Mouse (Mus musculus): ENCODE measurements at regions not wholly inside any gene's neighbourhood (a gene's known extent, or its start where the extent isn't known, plus 50 kb on each side); places are given as distances from the start of the nearest gene placed in this dataset.

DNA sequence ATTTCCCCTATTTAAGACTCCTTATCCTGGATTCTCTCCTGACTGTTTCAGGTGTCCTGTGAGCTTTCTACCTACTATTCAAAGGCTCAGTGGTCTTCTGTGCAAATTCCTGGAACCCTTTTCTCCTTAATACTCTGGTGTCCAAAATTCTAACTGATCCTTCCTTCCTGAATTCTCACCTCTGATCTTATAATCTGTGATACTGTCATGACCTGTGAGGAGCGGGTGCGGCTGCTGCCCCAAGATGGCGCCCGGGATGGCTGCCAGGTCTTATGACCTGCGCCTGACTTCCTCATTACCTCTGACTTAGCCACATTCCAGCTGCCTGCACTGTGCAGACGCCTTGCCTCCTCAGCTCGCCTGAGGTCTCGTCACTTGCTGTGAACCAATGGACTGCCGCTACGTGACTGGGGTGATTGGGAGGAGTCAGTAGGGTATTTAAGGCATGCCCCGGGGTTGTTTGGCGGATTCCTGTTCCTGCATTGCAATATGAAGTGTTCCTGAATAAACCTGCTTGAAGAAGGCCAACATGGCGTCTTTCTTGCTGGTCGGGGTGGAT lies 131.2 kb downstream of the Ptbp2 start:
- 95% methylated on average over 14 of the region's 14 CpGs for WGBS
- Histone ChIP-seq H3K4me2 (ENCODE audit: low read depth, low read length) (no peak overlapping the region), H3K4me3 (replicated peaks; ENCODE audit: low read length) (no peak overlapping the region)

DNA sequence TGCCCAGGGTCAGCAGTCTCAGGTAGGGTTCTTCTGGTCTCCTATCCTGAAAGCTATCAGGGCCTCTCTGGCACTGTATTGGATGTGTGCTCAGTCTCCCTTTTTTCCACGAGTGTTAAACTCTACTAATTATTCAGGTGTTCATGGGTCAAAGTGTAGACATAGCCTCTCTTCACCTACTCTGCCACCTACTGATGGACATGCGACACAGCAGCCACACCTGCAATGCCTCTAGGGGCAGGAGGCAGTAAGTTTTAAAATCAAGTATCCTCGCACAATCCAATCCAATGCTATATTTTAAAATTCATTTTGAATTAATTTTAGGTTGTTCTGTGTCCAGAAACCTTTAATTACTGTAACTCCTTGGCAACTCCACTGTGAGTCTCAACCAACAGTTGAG lies 145.6 kb downstream of the Ptbp2 start:
- no peaks in the 10 kb centered on the region for H3K36me3 ChIP-seq (ENCODE audit: control insufficient read depth, insufficient read depth, low read length)
- no peak overlapping the region for H3K4me2 ChIP-seq (ENCODE audit: low read depth, low read length)
- H3K9me3 ChIP-seq (replicated peaks; ENCODE audit: control insufficient read depth, low read length) = no peaks in the 10 kb centered on the region
- no peak overlapping the region for H3K9ac ChIP-seq (ENCODE audit: low read length)
- H3K27ac ChIP-seq (ENCODE audit: low read length) = no peak overlapping the region
- H3K27me3 ChIP-seq (ENCODE audit: control insufficient read depth, insufficient read depth, low read length) = no peaks in the 10 kb centered on the region
- no peak overlapping the region for H3K4me3 ChIP-seq (replicated peaks; ENCODE audit: low read length)
- no peaks in the 10 kb centered on the region for H3K4me1 ChIP-seq (ENCODE audit: control insufficient read depth, insufficient read depth, low read length)
- ATAC-seq (ENCODE audit: insufficient read depth, low FRiP score) = no peak
- 53% methylated on average over 3 of the region's 3 CpGs for WGBS

More for the DNA sequence above, 131.2 kb downstream of the Ptbp2 start:
- Histone ChIP-seq H3K4me1 (ENCODE audit: control insufficient read depth, insufficient read depth, low read length) (no peaks in the 10 kb centered on the region), H3K27me3 (ENCODE audit: control insufficient read depth, insufficient read depth, low read length) (no peaks in the 10 kb centered on the region), H3K9ac (ENCODE audit: low read length) (no peak overlapping the region), H3K27ac (ENCODE audit: low read length) (no peak overlapping the region), H3K9me3 (replicated peaks; ENCODE audit: control insufficient read depth, low read length) (no peaks in the 10 kb centered on the region), H3K36me3 (ENCODE audit: control insufficient read depth, insufficient read depth, low read length) (no peaks in the 10 kb centered on the region)
- ATAC-seq (ENCODE audit: insufficient read depth, low FRiP score) = no peak

DNA sequence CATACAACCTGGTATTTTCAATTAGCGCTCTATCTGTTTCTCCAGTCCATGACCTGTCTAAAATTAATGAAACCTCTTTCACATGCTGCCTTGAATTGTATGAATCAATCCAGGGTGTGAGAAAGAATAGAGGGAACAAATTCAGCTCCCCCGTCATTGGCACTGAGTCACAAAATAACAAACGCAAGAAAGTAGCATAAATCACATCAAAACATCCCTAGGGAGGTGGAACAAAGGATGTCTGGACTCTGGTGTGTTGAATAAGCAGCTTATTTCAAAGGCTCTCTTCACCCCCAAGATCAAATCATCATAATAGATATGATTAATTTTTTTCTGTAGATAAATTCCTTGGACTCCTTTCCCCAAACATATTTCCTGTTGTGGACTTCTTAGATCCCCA lies 148.6 kb downstream of the Ptbp2 start:
- Histone ChIP-seq H3K4me2 (ENCODE audit: low read depth, low read length) (no peak overlapping the region), H3K27ac (ENCODE audit: low read length) (no peak overlapping the region), H3K4me3 (replicated peaks; ENCODE audit: low read length) (no peak overlapping the region), H3K9ac (ENCODE audit: low read length) (no peak overlapping the region), H3K9me3 (replicated peaks; ENCODE audit: control insufficient read depth, low read length) (no peaks in the 10 kb centered on the region), H3K36me3 (ENCODE audit: control insufficient read depth, insufficient read depth, low read length) (no peaks in the 10 kb centered on the region), H3K27me3 (ENCODE audit: control insufficient read depth, insufficient read depth, low read length) (no peaks in the 10 kb centered on the region), H3K4me1 (ENCODE audit: control insufficient read depth, insufficient read depth, low read length) (no peaks in the 10 kb centered on the region)
- ATAC-seq (ENCODE audit: insufficient read depth, low FRiP score) = no peak
- 60% methylated on average over 3 of the region's 3 CpGs for WGBS

DNA sequence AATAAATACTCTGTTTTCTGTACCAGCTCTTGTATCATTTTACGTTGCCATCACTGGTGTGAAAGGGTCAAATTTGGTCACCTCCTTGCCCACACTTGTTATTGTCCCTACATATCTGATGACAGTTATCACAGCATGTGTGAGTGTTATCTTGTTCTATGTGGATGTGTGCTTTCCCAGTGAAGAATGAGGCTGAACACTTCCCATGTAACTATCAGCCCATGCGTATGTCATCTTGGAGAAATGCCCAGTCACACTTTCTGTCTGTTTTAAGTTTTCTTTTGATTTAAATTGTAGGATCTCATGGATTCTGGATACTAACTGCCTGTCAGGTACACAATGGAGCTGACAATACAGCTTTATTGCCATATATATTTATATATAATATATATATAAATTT lies 150.8 kb downstream of the Ptbp2 start:
- WGBS = 77% methylated on average over 2 of the region's 2 CpGs
- ATAC-seq (ENCODE audit: insufficient read depth, low FRiP score) = no peak
- Histone ChIP-seq H3K4me3 (replicated peaks; ENCODE audit: low read length) (no peak overlapping the region), H3K27ac (ENCODE audit: low read length) (no peak overlapping the region), H3K4me2 (ENCODE audit: low read depth, low read length) (no peak overlapping the region), H3K27me3 (ENCODE audit: control insufficient read depth, insufficient read depth, low read length) (no peaks in the 10 kb centered on the region), H3K4me1 (ENCODE audit: control insufficient read depth, insufficient read depth, low read length) (no peaks in the 10 kb centered on the region), H3K36me3 (ENCODE audit: control insufficient read depth, insufficient read depth, low read length) (no peaks in the 10 kb centered on the region), H3K9me3 (replicated peaks; ENCODE audit: control insufficient read depth, low read length) (no peaks in the 10 kb centered on the region), H3K9ac (ENCODE audit: low read length) (no peak overlapping the region)

DNA sequence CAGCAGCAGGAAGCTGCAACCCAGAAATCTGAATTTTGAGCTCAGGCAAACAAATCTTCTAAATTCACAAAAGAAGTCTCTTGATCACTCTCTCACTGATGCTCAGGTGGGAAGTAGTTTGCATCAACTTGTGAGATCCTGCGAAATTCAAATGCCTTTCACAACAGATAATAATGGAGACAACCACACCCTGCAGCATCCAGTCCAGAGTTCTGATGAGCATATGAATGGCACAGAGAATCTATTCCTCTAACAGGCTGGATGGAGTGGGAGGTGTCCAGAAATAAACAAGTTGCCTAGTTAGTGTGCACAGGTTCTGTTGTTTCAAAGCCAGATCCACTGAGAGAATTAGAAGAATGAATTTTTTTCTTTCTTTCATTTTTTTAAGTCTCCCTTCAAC lies 178.2 kb downstream of the Ptbp2 start:
- Histone ChIP-seq H3K36me3 (ENCODE audit: control insufficient read depth, insufficient read depth, low read length) (no peaks in the 10 kb centered on the region), H3K4me1 (ENCODE audit: control insufficient read depth, insufficient read depth, low read length) (no peaks in the 10 kb centered on the region), H3K9ac (ENCODE audit: low read length) (no peak overlapping the region), H3K27me3 (ENCODE audit: control insufficient read depth, insufficient read depth, low read length) (no peaks in the 10 kb centered on the region), H3K4me3 (replicated peaks; ENCODE audit: low read length) (no peak overlapping the region), H3K9me3 (replicated peaks; ENCODE audit: control insufficient read depth, low read length) (no peaks in the 10 kb centered on the region), H3K27ac (ENCODE audit: low read length) (no peak overlapping the region), H3K4me2 (ENCODE audit: low read depth, low read length) (no peak overlapping the region)
- no peak for ATAC-seq (ENCODE audit: insufficient read depth, low FRiP score)
- WGBS = 88% methylated on average over 1 of the region's 1 CpGs

DNA sequence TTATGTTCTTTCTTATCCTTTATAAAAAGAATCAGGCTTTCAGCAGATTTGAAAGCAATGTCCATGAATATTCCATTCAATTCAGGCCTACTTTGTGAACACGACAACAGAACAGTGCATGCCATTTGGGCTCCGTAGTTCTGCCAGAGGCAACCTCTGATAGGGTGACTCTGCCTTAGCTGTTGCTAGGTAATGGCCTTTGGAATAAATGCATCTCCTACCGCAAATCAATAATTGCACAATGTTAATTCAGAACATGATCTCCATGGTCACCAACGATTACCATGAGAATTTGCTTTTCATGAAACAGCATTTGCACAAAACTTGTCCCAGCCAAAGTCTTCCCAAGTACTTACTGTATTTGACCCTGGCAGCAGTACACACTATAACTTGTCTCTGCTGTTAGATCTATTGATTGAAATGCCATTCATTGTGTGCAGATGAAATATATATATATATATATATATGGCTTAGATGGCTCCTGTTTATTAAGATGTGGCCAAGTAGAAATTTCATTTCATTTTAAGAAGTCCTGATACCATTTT lies 195.3 kb downstream of the Ptbp2 start:
- 83% methylated on average over 4 of the region's 4 CpGs for WGBS
- no peak overlapping the region for H3K4me2 ChIP-seq (ENCODE audit: low read depth, low read length)
- H3K4me3 ChIP-seq (replicated peaks; ENCODE audit: low read length) = no peak overlapping the region
- no peaks in the 10 kb centered on the region for H3K9me3 ChIP-seq (replicated peaks; ENCODE audit: control insufficient read depth, low read length)
- no peaks in the 10 kb centered on the region for H3K36me3 ChIP-seq (ENCODE audit: control insufficient read depth, insufficient read depth, low read length)
- no peaks in the 10 kb centered on the region for H3K4me1 ChIP-seq (ENCODE audit: control insufficient read depth, insufficient read depth, low read length)
- H3K9ac ChIP-seq (ENCODE audit: low read length) = no peak overlapping the region
- no peak overlapping the region for H3K27ac ChIP-seq (ENCODE audit: low read length)
- no peak for ATAC-seq (ENCODE audit: insufficient read depth, low FRiP score)
- no peaks in the 10 kb centered on the region for H3K27me3 ChIP-seq (ENCODE audit: control insufficient read depth, insufficient read depth, low read length)

DNA sequence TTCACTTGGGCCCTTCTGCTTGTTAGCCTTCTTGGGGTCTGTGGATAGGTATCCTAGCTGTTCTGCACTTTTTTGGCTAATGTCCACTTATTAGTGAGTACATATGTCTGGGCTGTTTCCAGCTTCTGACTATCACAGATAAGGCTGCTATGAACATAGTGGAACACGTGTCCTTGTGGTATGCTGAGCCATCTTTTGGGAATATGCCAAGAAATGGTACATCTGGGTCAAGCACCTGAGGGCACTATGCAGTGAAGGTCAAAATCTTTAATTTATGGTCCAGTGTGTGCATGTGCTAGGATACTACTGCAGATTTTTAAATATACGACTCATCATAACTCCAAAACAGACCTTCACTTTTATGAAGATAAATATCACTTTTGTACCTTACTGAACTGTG lies 196.3 kb downstream of the Ptbp2 start:
- no peak overlapping the region for H3K9ac ChIP-seq (ENCODE audit: low read length)
- H3K4me1 ChIP-seq (ENCODE audit: control insufficient read depth, insufficient read depth, low read length) = no peaks in the 10 kb centered on the region
- H3K27ac ChIP-seq (ENCODE audit: low read length) = no peak overlapping the region
- no peak overlapping the region for H3K4me3 ChIP-seq (replicated peaks; ENCODE audit: low read length)
- no peaks in the 10 kb centered on the region for H3K9me3 ChIP-seq (replicated peaks; ENCODE audit: control insufficient read depth, low read length)
- no peaks in the 10 kb centered on the region for H3K36me3 ChIP-seq (ENCODE audit: control insufficient read depth, insufficient read depth, low read length)
- H3K27me3 ChIP-seq (ENCODE audit: control insufficient read depth, insufficient read depth, low read length) = no peaks in the 10 kb centered on the region
- WGBS = 57% methylated on average over 2 of the region's 2 CpGs
- H3K4me2 ChIP-seq (ENCODE audit: low read depth, low read length) = no peak overlapping the region
- no peak for ATAC-seq (ENCODE audit: insufficient read depth, low FRiP score)

DNA sequence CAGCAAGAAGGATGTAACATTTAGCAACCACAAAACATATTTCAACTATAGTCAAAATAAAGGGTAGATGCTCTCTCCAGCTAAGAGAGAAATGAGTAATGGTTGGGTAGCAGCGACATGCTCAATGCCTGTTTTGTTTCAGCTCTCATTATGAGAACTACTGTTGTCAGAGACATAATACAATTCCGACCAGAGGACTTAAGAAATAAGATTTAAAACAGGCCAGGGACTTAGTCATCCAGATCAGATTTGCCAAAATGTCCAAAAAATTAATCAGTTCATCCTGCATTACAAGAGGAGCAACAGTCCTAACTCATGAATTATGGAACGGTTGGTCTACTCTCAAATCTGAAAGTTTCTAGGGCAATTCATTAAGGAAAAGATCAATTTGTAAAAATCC lies 208.8 kb downstream of the Ptbp2 start:
- Histone ChIP-seq H3K4me1 (ENCODE audit: control insufficient read depth, insufficient read depth, low read length) (no peaks in the 10 kb centered on the region), H3K27ac (ENCODE audit: low read length) (no peak overlapping the region), H3K9me3 (replicated peaks; ENCODE audit: control insufficient read depth, low read length) (no peaks in the 10 kb centered on the region), H3K4me2 (ENCODE audit: low read depth, low read length) (no peak overlapping the region), H3K36me3 (ENCODE audit: control insufficient read depth, insufficient read depth, low read length) (no peaks in the 10 kb centered on the region), H3K9ac (ENCODE audit: low read length) (no peak overlapping the region), H3K27me3 (ENCODE audit: control insufficient read depth, insufficient read depth, low read length) (no peaks in the 10 kb centered on the region), H3K4me3 (replicated peaks; ENCODE audit: low read length) (no peak overlapping the region)
- no peak for ATAC-seq (ENCODE audit: insufficient read depth, low FRiP score)
- WGBS = 47% methylated on average over 3 of the region's 3 CpGs

DNA sequence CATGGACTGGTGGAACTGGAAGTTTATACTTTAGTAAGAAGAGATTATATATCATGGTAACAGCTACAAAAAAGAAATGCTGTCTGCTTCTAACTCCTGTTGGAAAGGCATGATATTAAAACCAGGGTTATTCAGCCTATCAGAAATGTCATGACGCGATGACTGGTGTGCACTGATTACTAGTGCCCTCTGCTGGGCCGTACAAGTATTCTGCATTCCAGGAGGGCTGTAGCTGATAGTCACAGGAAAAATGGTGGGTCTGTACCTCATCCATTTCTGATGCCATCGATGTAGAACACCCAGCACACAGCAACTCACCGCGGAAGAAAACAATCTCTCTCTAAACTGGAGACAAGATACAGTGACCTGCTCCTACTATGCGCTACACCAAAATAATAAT lies 246.4 kb downstream of the Ptbp2 start:
- Histone ChIP-seq H3K9ac (ENCODE audit: low read length) (no peak overlapping the region), H3K27me3 (ENCODE audit: control insufficient read depth, insufficient read depth, low read length) (no peaks in the 10 kb centered on the region), H3K4me1 (ENCODE audit: control insufficient read depth, insufficient read depth, low read length) (no peaks in the 10 kb centered on the region), H3K4me3 (replicated peaks; ENCODE audit: low read length) (no peak overlapping the region), H3K4me2 (ENCODE audit: low read depth, low read length) (no peak overlapping the region), H3K36me3 (ENCODE audit: control insufficient read depth, insufficient read depth, low read length) (no peaks in the 10 kb centered on the region), H3K27ac (ENCODE audit: low read length) (no peak overlapping the region), H3K9me3 (replicated peaks; ENCODE audit: control insufficient read depth, low read length) (no peaks in the 10 kb centered on the region)
- no peak for ATAC-seq (ENCODE audit: insufficient read depth, low FRiP score)
- whole genome bisulfite sequencing = 76% methylated on average over 7 of the region's 7 CpGs
